Mouse (Mus musculus) heart, embryonic 12.5 days (tissue): ENCODE results near the gene Pnpla2. TPM values are rescaled to one million over a fixed set of nuclear protein-coding genes. Genes with fewer than 3 reads are reported as not detected.
A peak's percentile ranks its signal among the peaks of the same experiment; 100 is the strongest.

ENCODE experiments used
- ATAC-seq: fragments of 200-750 bp; cut with Nextera tagmentation; 2 replicates; pipeline ENCODE4 v1.8.0; 2017; ENCODE audit warnings: moderate TSS enrichment, moderate library complexity; ENCODE audit not compliant: insufficient number of reproducible peaks, low FRiP score
- H3K27ac ChIP-seq: fragments of 300-500 bp; sonication (generic); 2 replicates; pipeline ENCODE4 v1.5.1; 2016; ENCODE audit warnings: mild to moderate bottlenecking, moderate library complexity; ENCODE audit not compliant: poor library complexity, severe bottlenecking
- H3K27me3 ChIP-seq: fragments of 300-500 bp; sonication (generic); replicated peaks from 2 replicates; pipeline ENCODE4 v1.6.1; 2016; ENCODE audit warnings: mild to moderate bottlenecking, moderate library complexity
- H3K36me3 ChIP-seq: fragments of 300-500 bp; sonication (generic); 2 replicates; pipeline ENCODE4 v1.6.1; 2016; ENCODE audit warnings: mild to moderate bottlenecking, moderate library complexity
- H3K4me1 ChIP-seq: fragments of 300-500 bp; sonication (generic); replicated peaks from 2 replicates; pipeline ENCODE4 v1.6.1; 2016; ENCODE audit warnings: mild to moderate bottlenecking
- H3K4me2 ChIP-seq: fragments of 300-500 bp; sonication (generic); 2 replicates; pipeline ENCODE4 v1.6.1; 2016; ENCODE audit warnings: mild to moderate bottlenecking, moderate library complexity
- H3K4me3 ChIP-seq: fragments of 300-500 bp; sonication (generic); 2 replicates; pipeline ENCODE4 v1.5.1; 2016; ENCODE audit warnings: mild to moderate bottlenecking
- H3K9ac ChIP-seq: fragments of 300-500 bp; sonication (generic); 2 replicates; pipeline ENCODE4 v1.6.1; 2016; ENCODE audit warnings: mild to moderate bottlenecking, moderate library complexity
- H3K9me3 ChIP-seq: fragments of 300-500 bp; sonication (generic); replicated peaks from 2 replicates; pipeline ENCODE4 v1.6.1; 2016; ENCODE audit warnings: mild to moderate bottlenecking, moderate library complexity
- WGBS: fragments of 180-500 bp; shearing (Covaris S2); methylation state at CpG from one replicate; pipeline ENCODE4 v1.1.7; 2016; 5-methylcytosine and 5-hydroxymethylcytosine counted together
- polyA plus RNA-seq: library from polyadenylated mRNA; unstranded; fragments of >200 nt; fragmentation: Nextera tagmentation; extraction: Ambion mirVana; gene quantifications from 2 replicates; pipeline ENCODE4 v1.2.1, GENCODE M21; 2016

The Pnpla2 gene
- polyA plus RNA-seq, 1 experiment from 2014 or later: 42.3 TPM

GRCm38 (mm10) chr7:141463824-141464602 is 9.0 kb downstream of the Pnpla2 start:
- peak overlapping the region; percentile 36 for H3K4me3 ChIP-seq
- peak overlapping the region; percentile 61 for H3K27ac ChIP-seq
- H3K9me3 ChIP-seq: no peaks in the 10 kb centered on the region
- H3K4me1 ChIP-seq: peaks cover 63% of the 10 kb centered on the region
- peak overlapping the region; percentile 63 for H3K4me2 ChIP-seq
- peak overlapping the region; percentile 53 for H3K9ac ChIP-seq
- peaks cover 67% of the 10 kb centered on the region for H3K27me3 ChIP-seq
- no peak for ATAC-seq
- peaks cover 11% of the 10 kb centered on the region for H3K36me3 ChIP-seq
- WGBS: 26% methylated on average over 12 of the region's 12 CpGs

- Histone ChIP-seq H3K27ac (no peak overlapping the region), H3K4me2 (peak overlapping the region; percentile 63), H3K9me3 (no peaks in the 10 kb centered on the region), H3K4me3 (peak overlapping the region; percentile 36), H3K4me1 (peaks cover 70% of the 10 kb centered on the region), H3K27me3 (peaks cover 62% of the 10 kb centered on the region), H3K9ac (peak overlapping the region; percentile 53), H3K36me3 (peaks cover 10% of the 10 kb centered on the region)
- WGBS: 6% methylated on average over 33 of the region's 38 CpGs
- ATAC-seq: no peak
Measured at GRCm38 (mm10) chr7:141464603-141465201, 9.7 kb downstream of the Pnpla2 start.

- peak overlapping the region; percentile 53 for H3K9ac ChIP-seq
- no peak overlapping the region for H3K4me3 ChIP-seq
- no peak for ATAC-seq
- peaks cover 54% of the 10 kb centered on the region for H3K27me3 ChIP-seq
- H3K4me2 ChIP-seq: peak overlapping the region; percentile 63
- H3K36me3 ChIP-seq: peaks cover 14% of the 10 kb centered on the region
- H3K4me1 ChIP-seq: peaks cover 78% of the 10 kb centered on the region
- H3K27ac ChIP-seq: peak overlapping the region; percentile 36; the same call in 1 of the 2 replicates
- WGBS: 40% methylated on average over 8 of the region's 10 CpGs
- no peaks in the 10 kb centered on the region for H3K9me3 ChIP-seq
Measured at GRCm38 (mm10) chr7:141465388-141466044, 10.5 kb downstream of the Pnpla2 start.

GRCm38 (mm10) chr7:141466045-141466394 is 11.0 kb downstream of the Pnpla2 start:
- Histone ChIP-seq H3K36me3 (peaks cover 19% of the 10 kb centered on the region), H3K27ac (peak overlapping the region; percentile 36; the same call in 1 of the 2 replicates), H3K27me3 (peaks cover 49% of the 10 kb centered on the region), H3K4me2 (0 out of 2 replicates have a peak overlapping the region, but pooled peaks have one; percentile 63), H3K4me3 (no peak overlapping the region), H3K9ac (0 out of 2 replicates have a peak overlapping the region, but pooled peaks have one; percentile 53), H3K9me3 (no peaks in the 10 kb centered on the region), H3K4me1 (peaks cover 75% of the 10 kb centered on the region)
- no peak for ATAC-seq
- WGBS: 55% methylated on average over 7 of the region's 7 CpGs

- peaks cover 44% of the 10 kb centered on the region for H3K27me3 ChIP-seq
- H3K4me1 ChIP-seq: peaks cover 72% of the 10 kb centered on the region
- H3K9ac ChIP-seq: peak overlapping the region; percentile 87
- WGBS: 60% methylated on average over 10 of the region's 10 CpGs
- peaks cover 25% of the 10 kb centered on the region for H3K36me3 ChIP-seq
- H3K27ac ChIP-seq: peak overlapping the region; percentile 99
- peak overlapping the region; percentile 73 for H3K4me3 ChIP-seq
- H3K4me2 ChIP-seq: peak overlapping the region; percentile 93
- ATAC-seq: no peak
- no peaks in the 10 kb centered on the region for H3K9me3 ChIP-seq
Measured at GRCm38 (mm10) chr7:141466607-141467148, 11.7 kb downstream of the Pnpla2 start.

- WGBS: under 1% methylated on average over 52 of the region's 52 CpGs
- peak; percentile 87 for ATAC-seq
- H3K27me3 ChIP-seq: peaks cover 36% of the 10 kb centered on the region
- peak within 1 kb of the TSS; percentile 73 for H3K4me3 ChIP-seq
- peaks cover 66% of the 10 kb centered on the region for H3K4me1 ChIP-seq
- peak within 1 kb of the TSS; percentile 93 for H3K4me2 ChIP-seq
- H3K9ac ChIP-seq: peak within 1 kb of the TSS; percentile 87
- peak within 1 kb of the TSS; percentile 99 for H3K27ac ChIP-seq
- H3K9me3 ChIP-seq: no peaks in the 10 kb centered on the region
- H3K36me3 ChIP-seq: peaks cover 31% of the 10 kb centered on the region
Measured at GRCm38 (mm10) chr7:141467230-141468030, 12.4 kb downstream of the Pnpla2 start, which contains the start of gene Cd151. Gene Cd151 (plus strand): TSS chr7:141467392.

- Histone ChIP-seq H3K4me3 (peak overlapping the region; percentile 73), H3K27me3 (peaks cover 30% of the 10 kb centered on the region), H3K27ac (peak overlapping the region; percentile 99), H3K4me2 (peak overlapping the region; percentile 93), H3K9ac (peak overlapping the region; percentile 87), H3K36me3 (peaks cover 36% of the 10 kb centered on the region), H3K9me3 (no peaks in the 10 kb centered on the region), H3K4me1 (peaks cover 64% of the 10 kb centered on the region)
- ATAC-seq: no peak
- WGBS: 8% methylated on average over 5 of the region's 5 CpGs
Measured at GRCm38 (mm10) chr7:141468164-141468521, 13.1 kb downstream of the Pnpla2 start.

GRCm38 (mm10) chr7:141468522-141469211 is 13.7 kb downstream of the Pnpla2 start:
- H3K27ac ChIP-seq: peak overlapping the region; percentile 99
- H3K36me3 ChIP-seq: peaks cover 36% of the 10 kb centered on the region
- H3K4me2 ChIP-seq: peak overlapping the region; percentile 93
- peak; percentile 77 for ATAC-seq
- 1% methylated on average over 8 of the region's 8 CpGs for WGBS
- H3K4me3 ChIP-seq: peak overlapping the region; percentile 73
- H3K9me3 ChIP-seq: no peaks in the 10 kb centered on the region
- H3K4me1 ChIP-seq: peaks cover 64% of the 10 kb centered on the region
- H3K27me3 ChIP-seq: peaks cover 25% of the 10 kb centered on the region
- H3K9ac ChIP-seq: peak overlapping the region; percentile 87

- H3K36me3 ChIP-seq: peaks cover 36% of the 10 kb centered on the region
- H3K4me2 ChIP-seq: peak overlapping the region; percentile 93
- ATAC-seq: no peak
- H3K27me3 ChIP-seq: peaks cover 18% of the 10 kb centered on the region
- H3K27ac ChIP-seq: peak overlapping the region; percentile 99
- H3K9ac ChIP-seq: peak overlapping the region; percentile 87
- peaks cover 64% of the 10 kb centered on the region for H3K4me1 ChIP-seq
- WGBS: 86% methylated on average over 6 of the region's 6 CpGs
- peak overlapping the region; percentile 73 for H3K4me3 ChIP-seq
- H3K9me3 ChIP-seq: no peaks in the 10 kb centered on the region
Measured at GRCm38 (mm10) chr7:141469352-141469751, 14.4 kb downstream of the Pnpla2 start.
